Mouse (Mus musculus): ENCODE measurements around the gene Wdr63. TPM values are rescaled to one million over a fixed set of nuclear protein-coding genes. Genes with fewer than 3 reads are reported as not detected.

The Wdr63 gene
- polyA plus RNA-seq, 1 experiment from 2014 or later, result 1.3 TPM

DNA sequence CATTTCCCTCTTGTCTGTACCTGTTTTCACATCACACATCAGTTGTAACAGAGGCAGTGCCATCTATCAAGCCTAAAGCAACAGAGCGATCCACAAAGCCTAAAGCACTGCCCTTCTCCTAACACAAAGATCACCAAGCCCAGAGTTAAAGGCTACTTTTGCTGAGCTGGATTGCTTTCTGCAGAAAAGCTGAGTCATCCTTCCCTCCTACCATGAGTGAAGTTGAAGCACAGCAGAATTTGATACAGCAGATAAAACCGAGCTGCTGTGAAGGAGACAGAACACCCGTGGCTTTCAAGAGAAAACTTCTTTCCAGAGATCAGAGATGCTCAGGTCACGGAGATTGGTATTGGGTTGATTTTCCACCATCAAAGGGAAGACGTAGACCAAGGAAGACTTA is 38.2 kb upstream of the Wdr63 start:
- ATAC-seq (replicated peaks), result no peak
- peaks cover 15% of the 10 kb centered on the region for H3K27me3 ChIP-seq (replicated peaks)
- H3K36me3 ChIP-seq (replicated peaks), result no peaks in the 10 kb centered on the region
- no peaks in the 10 kb centered on the region for H3K9me3 ChIP-seq
- H3K4me2 ChIP-seq, result no peak overlapping the region
- 71% methylated on average over 5 of the region's 5 CpGs for whole genome bisulfite sequencing
- no peak overlapping the region for H3K4me3 ChIP-seq
- H3K9ac ChIP-seq, result no peak overlapping the region
- H3K4me1 ChIP-seq, result peaks cover 11% of the 10 kb centered on the region
- H3K27ac ChIP-seq, result no peak overlapping the region

DNA sequence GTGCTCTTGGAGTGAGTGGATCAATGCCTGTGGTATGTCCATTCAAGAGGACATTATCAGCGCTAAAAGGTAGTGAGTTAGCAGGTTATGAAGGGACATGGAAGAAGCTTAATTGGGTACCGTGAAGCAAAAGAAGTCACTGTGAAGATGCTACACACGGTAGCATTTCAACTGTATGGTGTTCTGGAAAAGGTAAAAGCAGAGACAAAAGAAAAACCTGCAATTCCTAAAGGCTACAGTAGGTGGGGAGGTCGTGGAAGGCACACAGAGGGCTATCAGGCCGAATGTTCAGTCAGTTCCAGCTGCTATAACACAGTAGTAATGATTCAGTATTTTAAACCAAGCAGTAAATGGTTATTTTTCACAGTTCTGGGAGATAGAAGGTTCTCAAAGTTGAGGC is 37.6 kb upstream of the Wdr63 start:
- Histone ChIP-seq H3K4me3 (no peak overlapping the region), H3K9ac (no peak overlapping the region), H3K36me3 (replicated peaks) (no peaks in the 10 kb centered on the region), H3K4me1 (peaks cover 9% of the 10 kb centered on the region), H3K4me2 (no peak overlapping the region), H3K9me3 (no peaks in the 10 kb centered on the region), H3K27ac (no peak overlapping the region), H3K27me3 (replicated peaks) (peaks cover 9% of the 10 kb centered on the region)
- 58% methylated on average over 5 of the region's 5 CpGs for WGBS
- ATAC-seq (replicated peaks), result no peak

DNA sequence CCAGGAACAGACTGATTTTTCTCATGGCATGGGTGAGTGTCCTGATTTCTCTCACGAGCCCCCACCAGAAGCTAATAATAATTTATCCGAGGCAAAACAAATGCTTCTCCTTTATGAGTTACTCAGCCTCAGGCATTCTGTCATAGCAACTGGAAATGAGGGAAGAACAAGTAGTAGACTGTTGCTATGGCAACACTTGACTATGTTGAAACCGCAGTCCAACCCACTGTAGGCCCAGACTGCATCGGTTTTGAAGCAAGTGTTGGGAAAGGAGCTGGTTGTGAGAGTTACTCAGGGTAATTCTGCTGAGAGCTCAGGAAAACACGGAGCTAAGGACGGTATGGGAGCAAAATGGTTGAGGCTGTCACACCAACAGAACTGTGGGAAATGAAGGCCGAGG is 34.6 kb upstream of the Wdr63 start:
- H3K4me2 ChIP-seq, result no peak overlapping the region
- H3K9me3 ChIP-seq, result no peaks in the 10 kb centered on the region
- no peaks in the 10 kb centered on the region for H3K27me3 ChIP-seq (replicated peaks)
- 82% methylated on average over 7 of the region's 7 CpGs for WGBS
- ATAC-seq (replicated peaks), result no peak
- H3K27ac ChIP-seq, result no peak overlapping the region
- no peaks in the 10 kb centered on the region for H3K36me3 ChIP-seq (replicated peaks)
- no peaks in the 10 kb centered on the region for H3K4me1 ChIP-seq
- no peak overlapping the region for H3K9ac ChIP-seq
- H3K4me3 ChIP-seq, result no peak overlapping the region

DNA sequence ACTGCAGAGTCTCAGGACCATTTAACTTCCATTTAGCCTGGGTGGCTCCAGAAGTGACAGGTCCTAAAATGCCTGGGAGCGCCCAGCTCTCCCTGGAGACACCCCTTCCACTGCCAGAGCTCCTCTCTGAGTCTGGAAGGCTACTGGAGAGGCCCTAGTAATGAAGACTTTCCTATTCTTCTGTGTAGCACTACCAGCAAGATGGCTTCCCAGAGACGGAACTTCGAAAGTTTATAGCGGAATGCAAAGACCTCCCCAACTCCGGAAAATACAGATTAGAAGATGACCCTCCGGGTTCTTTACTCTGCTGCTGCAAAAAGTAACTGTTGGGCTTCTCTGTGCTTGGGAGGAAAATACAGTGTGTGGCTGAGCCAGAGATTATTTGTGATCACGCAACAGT is 32.3 kb upstream of the Wdr63 start:
- no peak overlapping the region for H3K4me2 ChIP-seq
- no peak overlapping the region for H3K27ac ChIP-seq
- no peak for ATAC-seq (replicated peaks)
- 96% methylated on average over 7 of the region's 7 CpGs for WGBS
- no peak overlapping the region for H3K4me3 ChIP-seq
- no peaks in the 10 kb centered on the region for H3K36me3 ChIP-seq (replicated peaks)
- no peak overlapping the region for H3K9ac ChIP-seq
- H3K4me1 ChIP-seq, result no peaks in the 10 kb centered on the region
- H3K27me3 ChIP-seq (replicated peaks), result no peaks in the 10 kb centered on the region
- no peaks in the 10 kb centered on the region for H3K9me3 ChIP-seq

DNA sequence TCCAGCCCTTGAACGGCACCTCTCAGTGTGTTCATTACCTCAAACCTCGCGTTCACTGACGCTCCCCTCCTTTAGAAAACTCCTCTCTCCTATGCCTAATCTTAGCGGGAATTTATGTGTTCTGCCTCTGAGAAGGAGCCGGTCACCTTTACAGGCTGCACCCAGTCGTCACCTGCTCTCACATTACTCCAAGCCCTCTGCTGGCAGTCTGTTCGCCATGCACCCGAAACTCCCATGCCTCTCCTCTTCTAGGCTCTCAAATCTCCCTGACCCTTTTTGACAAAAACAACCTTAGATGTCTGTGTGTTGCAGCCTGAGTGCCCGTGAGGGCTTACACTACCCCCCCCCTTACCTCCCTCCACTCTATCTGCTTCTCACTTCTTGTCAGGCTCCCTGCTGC is 28.5 kb upstream of the Wdr63 start:
- no peak overlapping the region for H3K4me3 ChIP-seq
- no peak; the same call in 1 of the 2 replicates for ATAC-seq (replicated peaks)
- WGBS, result 34% methylated on average over 10 of the region's 10 CpGs
- H3K36me3 ChIP-seq (replicated peaks), result no peaks in the 10 kb centered on the region
- H3K27ac ChIP-seq, result no peak overlapping the region
- H3K4me1 ChIP-seq, result no peaks in the 10 kb centered on the region
- no peaks in the 10 kb centered on the region for H3K27me3 ChIP-seq (replicated peaks)
- H3K4me2 ChIP-seq, result no peak overlapping the region
- H3K9me3 ChIP-seq, result no peaks in the 10 kb centered on the region
- H3K9ac ChIP-seq, result no peak overlapping the region

DNA sequence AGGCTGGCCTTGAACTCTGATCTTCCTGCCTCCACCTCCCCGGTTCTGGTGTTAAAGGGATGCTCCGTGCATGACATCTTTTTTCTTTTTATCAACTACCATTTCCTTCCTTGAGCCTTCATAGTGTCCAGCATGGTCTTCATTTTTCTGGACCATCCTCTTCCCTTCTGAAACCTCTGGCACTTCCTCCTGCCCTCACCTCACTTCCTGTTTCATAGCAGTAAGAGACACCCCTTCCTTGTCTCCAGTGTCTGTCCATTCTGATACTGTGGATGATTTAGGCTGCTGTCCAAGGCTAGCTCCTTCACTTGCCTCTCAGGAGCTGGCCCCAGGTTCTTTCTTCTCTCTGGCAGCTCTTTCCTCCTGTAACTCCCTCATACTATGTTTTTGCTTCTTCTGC is 27.5 kb upstream of the Wdr63 start:
- Histone ChIP-seq H3K27me3 (replicated peaks) (no peaks in the 10 kb centered on the region), H3K4me2 (no peak overlapping the region), H3K27ac (no peak overlapping the region), H3K4me3 (no peak overlapping the region), H3K9ac (no peak overlapping the region), H3K9me3 (no peaks in the 10 kb centered on the region), H3K36me3 (replicated peaks) (no peaks in the 10 kb centered on the region), H3K4me1 (no peaks in the 10 kb centered on the region)
- WGBS, result 87% methylated on average over 2 of the region's 2 CpGs
- no peak for ATAC-seq (replicated peaks)

DNA sequence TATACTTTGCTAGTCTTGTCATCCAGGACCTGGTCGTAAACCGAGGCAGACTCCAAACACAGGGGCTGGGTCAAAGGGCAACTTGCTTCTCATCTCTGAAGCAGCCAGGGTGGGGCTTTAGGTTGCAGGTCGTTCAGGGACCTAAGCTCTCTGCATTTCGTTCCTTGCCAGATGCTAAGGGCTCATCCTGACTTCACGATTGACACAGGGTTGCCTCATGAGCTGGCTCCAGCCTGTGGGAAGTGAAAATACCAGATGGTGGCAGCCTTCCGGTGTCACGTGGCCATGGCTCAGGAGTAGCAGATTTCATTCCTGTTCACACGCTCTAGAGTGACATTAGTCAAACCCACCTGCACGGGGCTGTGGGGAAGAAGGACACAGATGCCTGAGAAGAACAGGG is 26.9 kb upstream of the Wdr63 start:
- ATAC-seq (replicated peaks), result no peak
- Histone ChIP-seq H3K9ac (no peak overlapping the region), H3K4me1 (no peaks in the 10 kb centered on the region), H3K27me3 (replicated peaks) (no peaks in the 10 kb centered on the region), H3K27ac (no peak overlapping the region), H3K36me3 (replicated peaks) (no peaks in the 10 kb centered on the region), H3K4me2 (no peak overlapping the region), H3K4me3 (no peak overlapping the region), H3K9me3 (no peaks in the 10 kb centered on the region)
- 87% methylated on average over 9 of the region's 9 CpGs for WGBS

DNA sequence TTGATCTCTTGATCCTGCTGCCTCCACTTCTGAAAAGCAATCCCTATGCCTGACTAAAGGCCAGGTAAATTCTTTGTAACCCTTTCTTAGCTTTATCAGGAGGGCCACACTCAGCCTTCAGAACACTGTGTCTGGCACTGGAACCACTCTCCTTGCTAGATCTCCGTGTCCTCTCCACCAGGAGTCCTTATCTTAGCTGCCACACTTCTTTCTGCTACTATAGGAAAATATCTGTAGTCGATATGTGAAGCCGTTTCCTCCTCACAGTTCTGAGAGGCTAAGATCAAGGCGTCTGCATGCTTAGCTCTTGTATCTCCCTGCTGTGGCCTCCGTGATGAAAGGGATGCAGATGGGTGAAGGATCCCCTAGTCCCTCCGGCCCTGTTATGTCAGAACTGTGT is 19.3 kb upstream of the Wdr63 start:
- 65% methylated on average over 6 of the region's 6 CpGs for WGBS

DNA sequence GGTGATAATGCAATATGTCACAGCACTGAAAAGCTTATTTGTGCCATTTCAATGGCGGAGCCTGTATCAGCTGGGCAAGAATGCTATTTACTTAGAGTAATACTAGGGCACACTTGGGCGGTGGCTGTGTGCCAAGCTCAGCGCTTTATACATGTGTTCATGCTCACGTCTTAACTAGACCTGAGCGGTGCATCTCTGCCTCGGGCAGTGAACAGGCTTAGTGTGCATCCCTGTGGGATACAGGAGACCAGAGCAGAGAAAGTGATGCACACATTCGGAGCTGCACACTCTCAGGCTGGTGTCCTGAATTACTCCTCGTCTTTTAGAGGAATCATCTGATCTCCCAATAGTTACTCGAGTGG is 15.5 kb upstream of the Wdr63 start:
- H3K27me3 ChIP-seq (replicated peaks), result 0 out of 2 replicates have a peak, but pooled peaks cover 8% of the 10 kb centered on the region
- peak; percentile 70 for ATAC-seq (replicated peaks)
- H3K4me3 ChIP-seq, result no peak overlapping the region
- H3K9me3 ChIP-seq, result no peaks in the 10 kb centered on the region
- H3K4me1 ChIP-seq, result peaks cover 14% of the 10 kb centered on the region; the same call in 1 of the 2 replicates
- no peaks in the 10 kb centered on the region for H3K36me3 ChIP-seq (replicated peaks)
- WGBS, result 41% methylated on average over 9 of the region's 9 CpGs
- no peak overlapping the region for H3K27ac ChIP-seq
- no peak overlapping the region for H3K9ac ChIP-seq
- no peak overlapping the region for H3K4me2 ChIP-seq

More for the DNA sequence above, 19.3 kb upstream of the Wdr63 start:
- Histone ChIP-seq H3K4me1 (peaks cover 4% of the 10 kb centered on the region; the same call in 1 of the 2 replicates), H3K27me3 (replicated peaks) (no peaks in the 10 kb centered on the region), H3K36me3 (replicated peaks) (no peaks in the 10 kb centered on the region), H3K4me2 (no peak overlapping the region), H3K9ac (no peak overlapping the region), H3K27ac (no peak overlapping the region), H3K9me3 (no peaks in the 10 kb centered on the region), H3K4me3 (no peak overlapping the region)
- ATAC-seq (replicated peaks), result no peak

DNA sequence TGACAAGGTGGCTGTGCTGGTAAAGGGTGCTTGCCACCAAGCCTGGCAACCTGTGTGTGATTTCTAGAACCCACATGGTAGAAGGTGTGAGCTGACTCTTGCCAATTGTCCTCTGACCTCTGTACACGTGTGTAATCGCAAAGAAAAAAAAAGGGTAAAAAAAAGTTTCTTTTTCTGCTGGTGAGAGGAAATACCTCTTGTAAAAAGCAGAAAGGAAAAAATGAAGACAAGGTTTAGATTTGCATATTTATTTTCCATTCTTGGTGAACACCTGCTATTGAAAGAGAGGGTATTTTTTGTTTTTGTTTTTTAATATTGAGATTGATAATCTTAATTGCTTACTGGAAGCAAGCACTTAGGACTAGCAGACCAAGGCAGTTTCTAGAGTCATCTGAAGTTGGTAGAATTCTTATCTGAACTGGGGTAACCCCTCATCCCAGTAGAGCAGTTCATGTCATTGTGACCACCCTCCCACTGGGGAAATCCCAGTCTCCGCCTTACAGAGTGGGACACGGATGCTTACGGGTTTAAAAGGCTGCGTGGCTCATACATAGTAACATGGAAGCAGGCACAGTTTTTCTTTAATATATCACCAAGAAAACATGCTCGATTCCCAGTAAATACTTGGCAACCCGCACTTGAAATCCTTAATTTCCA is 15.0 kb upstream of the Wdr63 start:
- Histone ChIP-seq H3K9ac (no peak overlapping the region), H3K27me3 (replicated peaks) (peaks cover 13% of the 10 kb centered on the region), H3K36me3 (replicated peaks) (no peaks in the 10 kb centered on the region), H3K4me2 (no peak overlapping the region), H3K27ac (no peak overlapping the region), H3K4me3 (no peak overlapping the region), H3K4me1 (peaks cover 14% of the 10 kb centered on the region; the same call in 1 of the 2 replicates), H3K9me3 (no peaks in the 10 kb centered on the region)
- 76% methylated on average over 8 of the region's 8 CpGs for WGBS
- ATAC-seq (replicated peaks), result no peak

DNA sequence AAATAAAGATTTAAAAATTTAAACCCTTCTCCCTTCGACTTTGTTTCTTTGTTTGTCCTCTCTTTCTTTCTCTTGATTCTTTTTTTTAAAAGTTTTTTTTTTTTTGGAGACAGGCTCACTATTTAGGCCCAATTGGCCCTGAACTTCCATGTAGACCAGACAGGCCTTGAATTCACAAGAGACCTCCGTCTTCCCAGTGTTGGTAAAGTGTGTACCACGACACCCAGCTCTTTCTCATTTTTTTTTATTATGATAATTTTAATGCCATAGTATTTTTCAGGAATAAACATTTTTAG is 14.1 kb upstream of the Wdr63 start:
- H3K4me3 ChIP-seq, result no peak overlapping the region
- no peak for ATAC-seq (replicated peaks)
- no peaks in the 10 kb centered on the region for H3K9me3 ChIP-seq
- H3K36me3 ChIP-seq (replicated peaks), result no peaks in the 10 kb centered on the region
- WGBS, result 48% methylated on average over 3 of the region's 3 CpGs
- H3K27me3 ChIP-seq (replicated peaks), result peaks cover 22% of the 10 kb centered on the region
- H3K4me1 ChIP-seq, result peaks cover 14% of the 10 kb centered on the region; the same call in 1 of the 2 replicates
- 0 out of 2 replicates have a peak overlapping the region, but pooled peaks have one; percentile 28 for H3K4me2 ChIP-seq
- H3K27ac ChIP-seq, result no peak overlapping the region
- no peak overlapping the region for H3K9ac ChIP-seq

DNA sequence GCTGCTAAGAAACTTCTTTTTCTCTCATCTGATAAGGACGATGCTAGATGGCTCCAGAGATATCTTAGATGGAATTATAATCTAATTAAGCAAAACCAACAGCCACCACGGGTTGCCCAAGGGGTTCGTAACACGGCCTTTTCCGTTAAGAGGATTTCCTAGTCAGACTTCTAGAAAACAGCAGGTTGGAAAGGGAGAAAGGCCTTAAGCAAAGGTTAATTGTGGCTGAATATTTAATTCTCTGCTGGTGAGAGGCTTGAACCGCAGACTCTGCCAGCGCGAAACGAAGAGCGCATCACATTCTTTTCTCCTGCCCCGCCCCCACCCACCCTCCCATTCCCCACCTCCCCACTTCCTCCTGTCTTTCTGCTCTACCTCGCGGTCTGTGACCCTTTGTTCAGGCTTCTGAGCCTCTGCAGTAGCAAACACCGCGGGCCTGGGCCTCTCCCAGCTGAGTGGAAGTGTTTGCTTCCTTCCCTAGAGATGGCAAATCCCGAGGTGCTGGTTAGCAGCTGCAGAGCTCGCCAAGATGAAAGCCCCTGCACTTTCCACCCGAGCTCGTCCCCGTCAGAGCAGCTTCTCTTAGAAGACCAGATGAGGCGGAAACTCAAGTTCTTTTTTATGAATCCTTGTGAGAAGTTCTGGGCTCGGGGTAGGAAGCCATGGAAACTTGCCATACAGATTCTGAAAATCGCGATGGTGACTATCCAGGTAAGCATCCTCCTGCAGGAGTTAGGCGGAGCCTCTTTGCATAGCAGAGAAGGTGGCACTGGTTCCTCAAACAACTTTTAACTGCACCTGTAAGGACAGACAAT is 13.6 kb upstream of the Wdr63 start:
- H3K36me3 ChIP-seq (replicated peaks), result no peaks in the 10 kb centered on the region
- no peaks in the 10 kb centered on the region for H3K9me3 ChIP-seq
- peak overlapping the region; percentile 28 for H3K4me2 ChIP-seq
- peak; percentile 49 for ATAC-seq (replicated peaks)
- H3K4me3 ChIP-seq, result 0 out of 2 replicates have a peak overlapping the region, but pooled peaks have one; percentile 3
- WGBS, result 7% methylated on average over 25 of the region's 25 CpGs
- H3K9ac ChIP-seq, result no peak overlapping the region
- H3K4me1 ChIP-seq, result peaks cover 14% of the 10 kb centered on the region; the same call in 1 of the 2 replicates
- no peak overlapping the region for H3K27ac ChIP-seq
- peaks cover 27% of the 10 kb centered on the region for H3K27me3 ChIP-seq (replicated peaks)

DNA sequence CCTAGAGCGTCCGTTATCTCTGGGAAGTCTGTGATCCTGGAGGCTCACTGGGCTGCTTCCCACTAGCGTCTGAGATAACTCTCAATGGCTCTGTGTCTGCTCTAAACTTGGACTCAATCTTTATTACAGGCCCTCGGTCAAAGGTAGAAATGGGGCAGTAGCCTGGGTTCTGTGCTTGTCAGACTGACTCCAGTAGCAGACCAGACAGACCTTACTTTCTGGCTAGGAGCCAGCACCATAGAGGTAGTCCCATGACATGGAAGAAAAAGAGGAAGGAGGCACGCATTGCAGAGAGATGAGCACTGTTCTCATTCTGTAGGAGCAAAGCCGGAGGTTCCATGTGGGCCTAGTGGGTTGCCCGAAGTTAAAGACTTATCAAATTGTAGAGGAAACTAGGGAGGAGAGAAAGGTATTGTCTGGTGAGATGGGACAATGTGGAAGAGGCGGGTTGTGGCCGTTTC is 10.1 kb upstream of the Wdr63 start:
- Histone ChIP-seq H3K27me3 (replicated peaks) (peaks cover 30% of the 10 kb centered on the region), H3K4me2 (no peak overlapping the region), H3K27ac (no peak overlapping the region), H3K4me3 (no peak overlapping the region), H3K36me3 (replicated peaks) (no peaks in the 10 kb centered on the region), H3K9me3 (no peaks in the 10 kb centered on the region), H3K9ac (no peak overlapping the region), H3K4me1 (peaks cover 10% of the 10 kb centered on the region; the same call in 1 of the 2 replicates)
- ATAC-seq (replicated peaks), result no peak
- 64% methylated on average over 9 of the region's 9 CpGs for WGBS

Data from midbrain, embryonic 15.5 days (tissue).